Mouse (Mus musculus) CH12.LX (cell line): ENCODE data around the gene Golga4. TPM values are rescaled to one million over a fixed set of nuclear protein-coding genes. Genes with fewer than 3 reads are reported as not detected.

ENCODE experiments used
- DNase-seq: peaks from one replicate; pipeline ENCODE4 v3.0.0-alpha.2; 2013; ENCODE audit errors: extremely low read depth
- H3K27ac ChIP-seq: 2 replicates; pipeline ENCODE4 v1.5.1; 2012; ENCODE audit warnings: low read depth, mild to moderate bottlenecking, control low read depth, moderate library complexity; ENCODE audit not compliant: insufficient read depth
- H3K27me3 ChIP-seq: replicated peaks from 2 replicates; pipeline ENCODE3; 2012; ENCODE audit warnings: inconsistent platforms
- H3K36me3 ChIP-seq, 2 experiments: replicated peaks in 1 of 2; 2 replicates each; pipeline versions ENCODE3 to v1.6.1; 2012; ENCODE audit warnings: inconsistent platforms in 1 of 2, low read length in 1 of 2, mild to moderate bottlenecking in 1 of 2, mixed read lengths in 1 of 2, moderate library complexity in 1 of 2; ENCODE audit not compliant: control insufficient read depth in 1 of 2, insufficient read depth in 1 of 2
- H3K4me1 ChIP-seq, 2 experiments: 2 replicates each; pipeline ENCODE4 v1.6.1; 2012; ENCODE audit warnings: inconsistent platforms in 1 of 2, moderate library complexity in 1 of 2; ENCODE audit not compliant: insufficient read depth in 2 of 2, control insufficient read depth in 1 of 2
- H3K4me2 ChIP-seq: 2 replicates; pipeline ENCODE4 v1.6.1; 2012; ENCODE audit warnings: low read depth, mild to moderate bottlenecking, control low read depth; ENCODE audit not compliant: poor library complexity, insufficient read depth, severe bottlenecking
- H3K4me3 ChIP-seq, 3 experiments: fragments of 150-350 bp in 1 of 3; sonication (generic) in 1 of 3; replicated peaks in 1 of 3; 2 replicates each; pipeline versions ENCODE3 to v1.5.1; 2011 to 2012; ENCODE audit warnings: low read depth in 2 of 3, low read length in 2 of 3, mild to moderate bottlenecking in 2 of 3, moderate library complexity in 2 of 3, control low read depth in 1 of 3, improper control_type of control experiment in 1 of 3, inconsistent platforms in 1 of 3, mixed read lengths in 1 of 3; ENCODE audit not compliant: poor library complexity in 1 of 3
- H3K79me2 ChIP-seq: replicated peaks from 2 replicates; pipeline ENCODE4 v1.6.1; 2012; ENCODE audit warnings: mild to moderate bottlenecking, moderate library complexity; ENCODE audit not compliant: control insufficient read depth, poor library complexity, insufficient read depth, severe bottlenecking; ENCODE audit errors: extremely low read depth
- H3K9ac ChIP-seq: 2 replicates; pipeline ENCODE4 v1.6.1; 2012; ENCODE audit warnings: low read depth, mild to moderate bottlenecking, control low read depth, moderate library complexity; ENCODE audit not compliant: insufficient read depth
- H3K9me3 ChIP-seq: replicated peaks from 2 replicates; pipeline ENCODE3; 2012; ENCODE audit warnings: low read length, inconsistent platforms, mixed read lengths
- CHD1 ChIP-seq: IDR thresholded peaks from 2 replicates; pipeline ENCODE4 v1.6.1; 2012; ENCODE audit warnings: low read depth, low read length, improper control_type of control experiment, inconsistent platforms
- CHD2 ChIP-seq: IDR thresholded peaks from 2 replicates; pipeline ENCODE4 v1.6.1; 2011; ENCODE audit warnings: low read length, improper control_type of control experiment
- CTCF ChIP-seq, 2 experiments: IDR thresholded peaks in 1 of 2; conservative IDR thresholded peaks in 1 of 2; 2 replicates each; pipeline ENCODE4 v1.5.1; 2011 to 2012; ENCODE audit warnings: low read depth in 2 of 2, low read length in 2 of 2, improper control_type of control experiment in 1 of 2, inconsistent platforms in 1 of 2, mild to moderate bottlenecking in 1 of 2, moderate library complexity in 1 of 2
- ELF1 ChIP-seq: IDR thresholded peaks from 2 replicates; pipeline ENCODE4 v1.6.1; 2014; ENCODE audit warnings: low read depth, mild to moderate bottlenecking, inconsistent platforms, low read length, improper control_type of control experiment
- EP300 ChIP-seq: IDR thresholded peaks from 2 replicates; pipeline ENCODE4 v1.6.1; 2011; ENCODE audit warnings: low read length, improper control_type of control experiment
- GABPA ChIP-seq: IDR thresholded peaks from 2 replicates; pipeline ENCODE4 v1.6.1; 2012; ENCODE audit warnings: low read depth, low read length, improper control_type of control experiment, inconsistent platforms; ENCODE audit not compliant: insufficient replicate concordance
- IRF4 ChIP-seq: IDR thresholded peaks from 2 replicates; pipeline ENCODE4 v1.6.1; 2014; ENCODE audit warnings: low read depth, mild to moderate bottlenecking, inconsistent platforms, low read length, improper control_type of control experiment
- JUND ChIP-seq: conservative IDR thresholded peaks from 2 replicates; pipeline ENCODE4 v1.6.1; 2011; ENCODE audit warnings: low read depth, low read length, improper control_type of control experiment
- KAT2A ChIP-seq: IDR thresholded peaks from 2 replicates; pipeline ENCODE4 v1.6.1; 2012; ENCODE audit warnings: low read length, improper control_type of control experiment, inconsistent platforms; ENCODE audit not compliant: insufficient replicate concordance
- MAZ ChIP-seq: IDR thresholded peaks from 2 replicates; pipeline ENCODE4 v1.6.1; 2012; ENCODE audit warnings: low read depth, mild to moderate bottlenecking, inconsistent platforms, low read length, improper control_type of control experiment, moderate library complexity
- MEF2A ChIP-seq: IDR thresholded peaks from 2 replicates; pipeline ENCODE4 v1.6.1; 2014; ENCODE audit warnings: low read depth, mild to moderate bottlenecking, inconsistent platforms, low read length, improper control_type of control experiment, borderline replicate concordance
- MXI1 ChIP-seq: IDR thresholded peaks from 2 replicates; pipeline ENCODE4 v1.6.1; 2011; ENCODE audit warnings: mild to moderate bottlenecking, low read depth, low read length, improper control_type of control experiment
- PAX5 ChIP-seq: IDR thresholded peaks from 2 replicates; pipeline ENCODE4 v1.6.1; 2012; ENCODE audit warnings: low read length, inconsistent platforms, mixed read lengths
- POLR2A ChIP-seq: IDR thresholded peaks from 2 replicates; pipeline ENCODE4 v1.6.1; 2011; ENCODE audit warnings: low read depth, mild to moderate bottlenecking, improper control_type of control experiment, low read length
- TCF12 ChIP-seq: IDR thresholded peaks from 2 replicates; pipeline ENCODE4 v1.6.1; 2014; ENCODE audit warnings: low read depth, mild to moderate bottlenecking, inconsistent platforms, low read length, improper control_type of control experiment
- UBTF ChIP-seq: IDR thresholded peaks from 2 replicates; pipeline ENCODE4 v1.6.1; 2012; ENCODE audit warnings: low read depth, mild to moderate bottlenecking, inconsistent platforms, low read length, improper control_type of control experiment, moderate library complexity
- ZKSCAN1 ChIP-seq: IDR thresholded peaks from 2 replicates; pipeline ENCODE4 v1.6.1; 2012; ENCODE audit warnings: low read depth, inconsistent platforms, low read length, improper control_type of control experiment, borderline replicate concordance
- ZMIZ1 ChIP-seq: IDR thresholded peaks from 2 replicates; pipeline ENCODE4 v1.6.1; 2012; ENCODE audit warnings: low read depth, mild to moderate bottlenecking, inconsistent platforms, low read length, improper control_type of control experiment
- dilution Hi-C: fragments of 300-500 bp; cut with MboI; formaldehyde crosslinking; loops from 2 replicates; pipeline ENCODE4 v1.14.3; 2020; ENCODE audit warnings: low sequenced_read_pairs; ENCODE audit not compliant: extremely low pct_unique_long_range_greater_than_20kb, extremely low pct_ligation_motif_present
- in situ Hi-C: fragments of 300-500 bp; cut with MboI; formaldehyde crosslinking; loops from 3 replicates; pipeline ENCODE4 v1.14.3; 2019; ENCODE audit warnings: low sequenced_read_pairs, low pct_ligation_motif_present, low pct_unique_long_range_greater_than_20kb, mixed read lengths
- polyA plus RNA-seq: library from polyadenylated mRNA; unstranded; fragments of >175 nt; gene quantifications from 2 replicates; pipeline ENCODE4 v1.2.1, GENCODE M21; 2012; ENCODE audit warnings: low read depth; ENCODE audit not compliant: insufficient read length
- total RNA-seq, 2 experiments: library from RNA; depleted of rRNA; stranded (reverse); fragments of 300-350 nt in 1 of 2; fragments of >200 nt in 1 of 2; gene quantifications; 2 replicates each; pipeline ENCODE4 v1.2.3; 2012 to 2014

Gene Golga4
- total and polyA plus RNA-seq, 3 experiments = 23.7 to 37.2 (median 33.1) TPM

- no peak for DNase-seq
- TF ChIP-seq KAT2A = no peak
- no peak for TF ChIP-seq CHD1
- TF ChIP-seq MXI1 = no peak
- TF ChIP-seq MAZ = no peak
- TF ChIP-seq ELF1 = no peak
- no peak for TF ChIP-seq CTCF (conservative IDR thresholded peaks at IDR 0.05 in 1 of 2, IDR thresholded peaks at IDR 0.05 in 1 of 2; ENCODE audit: low read depth in 2 of 2, low read length in 2 of 2)
- no peak for TF ChIP-seq UBTF
- no peak for TF ChIP-seq POLR2A
- TF ChIP-seq PAX5 = no peak
- no peak for TF ChIP-seq ZMIZ1
- Histone ChIP-seq H3K9me3 (no peaks in the 10 kb centered on the region), H3K27me3 (no peaks in the 10 kb centered on the region), H3K4me2 (no peak overlapping the region), H3K9ac (no peak overlapping the region), H3K27ac (no peak overlapping the region), H3K79me2 (peaks cover 14% of the 10 kb centered on the region), H3K4me1 (peaks cover 0 to 24% of the 10 kb centered on the region in 2 experiments; a peak in 2 of 4 replicates), H3K36me3 (peaks cover 26 to 74% of the 10 kb centered on the region in 2 experiments), H3K4me3 (no peak overlapping the region)
- dilution Hi-C loops (no loop called here), in situ Hi-C loops (no loop called here)
Measured at GRCm38 (mm10) chr9:118521659-118522058, 15.6 kb downstream of the Golga4 start.

DNA sequence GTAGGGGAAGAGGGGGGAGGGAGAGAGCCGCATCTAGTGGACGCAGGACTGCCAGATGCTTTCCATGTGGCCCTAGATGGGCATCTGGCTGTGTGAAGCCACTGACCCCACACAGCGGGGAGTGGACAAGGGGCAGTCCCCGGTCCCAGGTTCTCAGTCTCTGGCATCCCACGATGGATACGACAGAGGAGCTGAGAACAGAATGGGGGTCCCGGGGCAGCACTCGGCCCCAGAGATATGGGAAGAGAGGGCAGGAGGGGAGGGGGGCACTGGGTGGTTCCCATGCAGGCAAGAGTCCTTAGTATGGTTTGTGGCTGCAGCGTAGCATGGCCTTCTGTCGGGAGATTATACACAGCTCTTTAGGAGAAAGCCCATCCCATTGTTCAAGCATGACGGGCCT, 17.7 kb downstream of the Golga4 start:
- Histone ChIP-seq H3K4me2 (no peak overlapping the region), H3K4me1 (peaks cover 0 to 15% of the 10 kb centered on the region in 2 experiments; a peak in 2 of 4 replicates), H3K27me3 (no peaks in the 10 kb centered on the region), H3K27ac (no peak overlapping the region), H3K9me3 (no peaks in the 10 kb centered on the region), H3K4me3 (no peak overlapping the region), H3K9ac (no peak overlapping the region), H3K79me2 (peaks cover 6% of the 10 kb centered on the region; the same call in 1 of the 2 replicates), H3K36me3 (peaks cover 34 to 80% of the 10 kb centered on the region in 2 experiments)
- in situ Hi-C loops = no loop called here
- dilution Hi-C loops = no loop called here
- no peak for DNase-seq
- no peak for TF ChIP-seq JUND
- no peak for TF ChIP-seq MXI1
- no peak for TF ChIP-seq MAZ
- TF ChIP-seq IRF4 = no peak
- no peak for TF ChIP-seq MEF2A
- no peak for TF ChIP-seq CHD2
- no peak for TF ChIP-seq POLR2A
- TF ChIP-seq UBTF = no peak
- no peak for TF ChIP-seq ZKSCAN1
- TF ChIP-seq TCF12 = no peak
- no peak for TF ChIP-seq GABPA
- TF ChIP-seq EP300 = no peak
